Mouse (Mus musculus) right cerebral cortex, postnatal 10 days (tissue): ENCODE data around the gene Cldnd2.
A peak's percentile ranks its signal among the peaks of the same experiment; 100 is the strongest.
"Not testable (repeated sequence)": the region's sequence is repeated elsewhere in the genome, so short reads cannot be mapped to it uniquely, and the experiment has no call there.

Experiments
- DNase-seq, 2 experiments: peaks; one replicate each; pipeline ENCODE4 v3.0.0; 2021; ENCODE audit warnings: low spot score in 2 of 2

Cldnd2 gene

DNA sequence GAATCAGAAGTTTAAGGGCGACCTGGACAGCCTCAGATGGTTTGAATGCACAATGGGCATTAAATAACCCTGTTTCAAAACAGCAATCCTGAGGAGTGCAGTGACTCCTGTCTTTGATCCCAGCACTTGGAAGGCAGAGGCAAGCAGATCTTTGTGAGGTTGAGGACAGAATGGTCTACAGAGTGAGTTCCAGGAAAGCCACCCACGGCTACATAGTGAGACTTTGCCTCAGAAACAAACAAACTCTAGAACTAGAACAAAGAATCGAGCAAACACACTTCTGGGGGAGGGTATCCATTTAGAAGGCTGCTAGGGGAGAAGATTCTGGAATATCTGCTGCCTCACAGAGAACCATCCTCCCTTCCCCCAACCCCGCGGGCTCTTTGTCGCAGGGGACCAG lies at the start of gene Cldnd2:
TSS of gene Cldnd2 (plus strand) at position 301 of the 400 bp plus-strand sequence.
- DNase-seq = no peak

DNA sequence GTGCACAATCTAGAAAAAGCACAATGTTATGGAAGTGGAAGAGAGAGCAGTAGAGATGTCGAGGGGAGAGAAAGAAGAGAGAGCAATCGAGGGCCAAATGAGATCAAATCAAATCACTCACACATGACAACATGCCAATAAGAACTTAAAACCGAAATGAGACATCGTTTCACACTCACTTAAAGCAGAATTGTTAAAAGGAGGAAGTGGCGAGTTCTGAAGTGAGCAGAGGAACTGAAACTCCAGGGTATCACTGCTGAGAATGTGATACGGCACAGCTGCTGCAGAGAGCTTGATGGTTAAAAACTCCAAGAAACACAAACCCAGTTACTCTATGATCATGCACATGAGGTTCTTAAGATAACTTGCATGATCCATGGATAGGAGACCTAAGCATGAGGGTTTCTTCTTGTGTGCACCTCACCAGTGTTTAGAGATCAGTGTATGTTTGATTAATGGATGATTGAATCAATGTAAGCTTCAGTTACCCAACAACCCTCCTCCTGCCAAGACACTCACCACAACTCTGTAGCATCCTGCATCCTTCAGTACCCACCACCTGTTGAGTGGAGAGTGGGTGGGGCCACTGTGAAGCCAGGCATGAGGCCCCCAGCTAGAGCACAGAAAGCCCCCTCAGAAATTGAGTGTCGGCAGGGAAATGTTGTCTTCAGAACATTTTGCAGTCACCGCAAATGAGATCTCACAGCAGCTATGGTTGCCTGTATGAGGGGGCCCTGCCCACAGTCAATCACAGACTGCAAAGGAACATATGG lies 48.0 kb upstream of the Cldnd2 start:
- no peak for DNase-seq

GRCm38 (mm10) chr7:43399501-43399900 lies 41.1 kb upstream of the Cldnd2 start:
- no peak for DNase-seq

GRCm38 (mm10) chr7:43402718-43403117 lies 37.9 kb upstream of the Cldnd2 start:
- DNase-seq = no peak

GRCm38 (mm10) chr7:43407573-43407972 lies 33.0 kb upstream of the Cldnd2 start:
- DNase-seq = no peak

- DNase-seq = no peak
Measured at GRCm38 (mm10) chr7:43408131-43408553, 32.4 kb upstream of the Cldnd2 start, which contains the start of gene Siglecg. TSS of gene Siglecg (plus strand) at chr7:43408204.

DNA sequence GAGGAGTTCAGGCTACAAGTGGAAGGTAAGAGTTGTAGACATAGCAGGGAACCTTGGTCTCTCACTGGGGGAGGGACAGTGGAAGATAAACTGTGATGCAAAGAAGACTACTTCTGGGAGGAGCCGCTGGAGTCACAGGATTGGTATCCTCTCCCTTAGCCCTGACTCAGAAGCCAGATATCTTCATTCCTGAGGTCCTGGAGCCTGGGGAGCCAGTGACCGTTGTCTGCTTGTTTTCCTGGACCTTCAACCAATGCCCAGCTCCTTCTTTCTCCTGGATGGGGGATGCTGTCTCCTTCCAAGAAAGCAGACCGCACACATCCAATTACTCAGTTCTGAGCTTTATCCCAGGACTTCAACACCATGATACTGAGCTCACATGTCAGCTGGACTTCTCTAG lies 31.5 kb upstream of the Cldnd2 start:
- no peak for DNase-seq

- DNase-seq = not testable (repeated sequence)
Measured at GRCm38 (mm10) chr7:43411724-43412123, 28.9 kb upstream of the Cldnd2 start.

- DNase-seq = no peak
Measured at GRCm38 (mm10) chr7:43417298-43417697, 23.3 kb upstream of the Cldnd2 start.

- DNase-seq = peak; percentile 70 to 84
Measured at GRCm38 (mm10) chr7:43422995-43423617, 17.5 kb upstream of the Cldnd2 start.

DNA sequence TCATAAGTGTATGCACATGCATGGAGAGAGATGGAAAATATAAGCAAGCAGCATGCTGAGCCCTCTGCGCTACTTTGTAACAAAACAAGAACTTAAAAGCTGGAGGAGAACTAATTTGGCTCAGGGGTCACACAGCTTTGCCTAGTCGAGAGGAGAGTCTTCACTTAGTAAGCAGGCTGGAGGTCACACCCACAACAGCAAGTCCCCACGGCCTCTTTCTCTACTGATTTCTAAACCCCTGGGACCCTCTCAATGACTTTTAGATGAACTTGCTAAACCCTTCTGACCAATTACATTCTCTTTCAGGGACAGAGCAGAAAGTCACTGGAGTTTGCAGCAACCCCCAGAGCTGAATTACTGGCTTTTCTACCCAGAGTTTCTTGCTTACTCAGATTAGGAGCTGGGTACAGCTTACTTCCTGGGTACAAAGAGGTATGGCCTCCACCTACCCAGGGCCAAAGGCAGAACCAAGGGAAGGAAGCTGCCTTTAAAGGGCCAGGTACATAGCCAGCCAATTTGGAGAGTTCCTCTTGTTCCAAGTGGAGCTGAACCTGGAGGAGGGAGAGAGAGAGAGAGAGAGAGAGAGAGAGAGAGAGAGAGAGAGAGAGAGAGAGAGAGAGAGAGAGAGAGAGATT lies 16.5 kb upstream of the Cldnd2 start:
- no peak for DNase-seq

DNA sequence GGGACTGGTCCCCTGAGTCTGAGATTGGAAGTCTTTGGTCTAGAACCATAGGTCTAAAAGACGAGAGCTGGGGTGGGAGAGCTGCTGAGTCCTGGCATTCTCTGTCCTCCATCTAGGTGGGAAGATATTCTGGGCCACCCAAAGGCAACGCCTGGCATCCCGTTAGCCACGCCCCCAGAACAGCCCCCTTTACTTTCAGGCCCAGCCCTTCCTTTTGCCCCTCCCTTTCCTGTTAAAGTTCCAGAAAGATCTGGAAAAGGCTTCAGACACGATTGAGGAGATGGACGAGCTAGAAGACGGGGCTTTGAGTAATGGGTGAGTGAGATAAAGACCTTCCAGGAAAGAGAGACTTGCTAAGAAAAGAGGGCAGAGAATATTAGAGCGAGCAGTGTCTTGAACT lies 13.2 kb upstream of the Cldnd2 start, which contains the start of gene Lim2:
TSS of gene Lim2 (plus strand) at position 265 of the 400 bp plus-strand sequence.
- no peak for DNase-seq

DNA sequence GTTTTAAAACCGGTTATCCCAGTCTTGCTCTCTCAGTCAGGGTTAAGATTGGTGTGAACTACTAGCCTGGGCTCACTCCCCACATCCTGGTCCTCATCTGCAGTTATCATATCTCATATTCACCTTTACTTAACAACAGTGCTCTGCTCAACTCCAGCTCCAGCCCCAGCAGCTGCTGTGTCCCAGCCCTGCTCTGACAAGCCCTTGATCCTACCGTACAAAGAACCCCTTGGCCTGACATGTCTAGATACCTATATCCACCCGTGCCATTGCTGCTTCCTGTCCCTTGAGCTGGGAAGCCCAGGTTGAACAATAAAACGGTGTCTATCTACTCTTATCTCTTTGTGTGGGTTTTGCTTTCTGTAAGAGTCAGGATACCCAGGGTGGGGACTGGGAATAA lies 11.1 kb upstream of the Cldnd2 start:
- DNase-seq = no peak

DNA sequence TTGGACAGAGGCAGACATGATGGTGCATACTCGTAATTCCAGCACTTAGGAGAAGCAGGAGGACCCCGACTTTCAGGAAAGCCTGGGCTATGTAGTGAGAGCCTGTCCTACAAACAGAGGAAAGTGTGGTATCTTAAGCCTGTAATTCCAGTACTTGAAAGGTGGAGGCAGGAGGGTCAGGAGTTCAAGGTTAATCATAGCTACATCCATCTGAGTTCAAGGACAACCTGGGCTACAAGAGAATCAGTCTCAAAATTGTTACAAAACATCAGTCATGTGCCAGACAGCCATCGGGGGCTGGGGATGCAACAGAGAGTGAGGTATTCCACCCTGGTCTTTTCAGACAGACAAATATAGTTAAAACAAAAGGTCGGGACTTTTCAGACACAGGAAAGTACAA lies 7.7 kb upstream of the Cldnd2 start:
- no peak for DNase-seq

GRCm38 (mm10) chr7:43434676-43435075 lies 5.9 kb upstream of the Cldnd2 start:
- no peak for DNase-seq

- DNase-seq = no peak
Measured at GRCm38 (mm10) chr7:43436341-43437255, 4.0 kb upstream of the Cldnd2 start, which contains the start of gene Nkg7. TSS of gene Nkg7 (plus strand) at chr7:43437073.

- no peak for DNase-seq
Measured at GRCm38 (mm10) chr7:43438611-43439010, 2.0 kb upstream of the Cldnd2 start.

DNA sequence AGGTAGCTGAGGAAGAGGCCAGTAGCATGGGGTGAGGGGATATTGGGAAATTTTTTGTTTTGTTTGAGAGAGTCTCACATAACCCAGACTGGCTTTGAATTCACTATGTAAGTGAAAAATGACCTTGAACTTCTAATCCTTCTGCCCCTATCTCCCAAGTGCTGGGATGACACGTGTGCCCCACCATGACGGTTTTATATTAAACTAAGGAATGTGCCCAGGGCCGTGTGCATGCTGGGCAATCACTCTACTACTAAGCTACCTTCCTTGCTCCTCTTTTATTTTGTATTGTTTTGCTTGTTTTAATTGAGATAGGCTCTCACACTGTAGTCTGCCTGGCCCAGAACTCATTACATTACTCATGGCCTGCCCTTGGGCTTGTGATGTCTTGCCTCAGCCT lies 489 bp downstream of the Cldnd2 start:
- DNase-seq = no peak

DNA sequence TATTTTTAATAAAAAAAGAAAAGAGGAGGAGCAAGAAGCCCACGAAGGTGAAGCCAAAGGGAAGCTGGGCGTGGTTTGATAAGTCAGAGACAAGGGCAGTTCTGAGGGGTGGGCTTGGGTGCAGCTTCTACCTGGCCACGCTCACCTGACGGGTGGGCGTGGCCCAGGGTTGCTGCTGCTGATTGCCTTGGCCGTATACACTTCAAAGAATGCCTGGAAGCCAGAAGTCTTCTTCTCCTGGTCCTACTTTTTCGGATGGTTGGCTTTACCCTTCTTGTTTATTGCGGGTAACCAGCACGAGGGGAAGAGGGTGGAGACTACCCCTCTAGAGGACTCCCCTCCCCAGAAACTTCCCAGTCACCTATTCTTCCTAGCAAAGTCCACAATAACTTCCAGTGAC lies 2.1 kb downstream of the Cldnd2 start:
- DNase-seq = no peak

DNA sequence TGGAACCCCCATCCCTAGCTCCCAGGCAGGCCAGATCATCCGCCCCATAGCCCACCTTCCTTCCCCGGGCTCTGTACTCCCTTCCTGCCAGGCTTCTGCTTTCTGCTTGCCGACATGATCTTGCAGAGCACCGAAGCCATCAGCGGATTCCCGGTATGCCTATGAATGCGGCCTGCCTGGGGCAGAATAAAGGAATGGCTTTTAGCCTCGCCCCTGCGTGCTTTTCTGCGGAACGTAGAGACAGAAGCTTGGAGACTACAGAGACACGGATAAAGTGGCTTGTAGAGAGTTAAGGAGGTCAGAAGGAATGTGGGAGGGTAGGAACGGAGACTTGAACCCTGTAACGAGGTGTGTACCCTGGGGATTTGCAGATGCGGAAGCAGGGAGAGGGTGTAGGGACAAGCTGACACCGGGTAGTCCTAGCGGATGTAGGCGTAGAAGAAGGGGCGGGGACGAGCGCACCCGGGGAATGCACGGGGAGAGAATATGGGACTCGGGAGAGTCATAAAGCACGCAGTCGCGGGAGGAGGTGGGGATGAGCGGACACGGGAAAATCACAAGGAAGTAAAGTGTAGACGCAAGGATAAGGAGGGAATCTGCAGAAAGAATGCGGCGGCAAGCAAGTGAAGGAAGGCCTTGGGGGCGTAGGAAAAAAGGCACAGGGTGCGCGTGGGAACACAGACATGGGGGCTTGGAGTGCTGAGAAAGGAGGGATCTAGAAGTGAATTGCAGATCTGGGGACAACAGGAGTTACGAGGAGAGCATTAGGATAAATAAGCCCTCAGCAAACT lies 2.7 kb downstream of the Cldnd2 start:
- DNase-seq = peak; percentile 77 to 84

DNA sequence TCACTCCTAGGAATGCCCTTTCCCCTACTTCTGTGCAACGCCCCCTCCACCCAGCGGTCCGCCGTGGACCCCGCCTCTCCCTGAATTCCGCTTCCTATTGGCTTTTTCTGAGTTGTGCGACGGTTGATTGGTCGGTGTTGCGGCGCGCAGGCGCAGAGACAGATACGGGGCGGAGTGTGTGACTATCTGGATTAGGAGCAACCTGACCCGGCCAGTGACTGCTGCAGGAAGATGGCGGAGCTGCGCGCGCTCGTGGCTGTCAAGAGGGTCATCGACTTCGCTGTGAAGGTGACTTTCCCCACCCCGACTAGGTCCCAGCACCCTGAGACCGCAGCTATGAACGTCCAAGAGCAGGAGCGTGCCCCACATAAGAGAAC lies 3.3 kb downstream of the Cldnd2 start, which contains the start of the genes Etfb and Gm45233:
TSS of gene Etfb (plus strand) at position 167 of the 377 bp plus-strand sequence.
TSS of gene Gm45233 (plus strand) at position 212 of the 377 bp plus-strand sequence.
- DNase-seq = peak; percentile 97 to 98
